ENCODE assay signal across 28 mouse cellular contexts in the genomic region with DNA sequence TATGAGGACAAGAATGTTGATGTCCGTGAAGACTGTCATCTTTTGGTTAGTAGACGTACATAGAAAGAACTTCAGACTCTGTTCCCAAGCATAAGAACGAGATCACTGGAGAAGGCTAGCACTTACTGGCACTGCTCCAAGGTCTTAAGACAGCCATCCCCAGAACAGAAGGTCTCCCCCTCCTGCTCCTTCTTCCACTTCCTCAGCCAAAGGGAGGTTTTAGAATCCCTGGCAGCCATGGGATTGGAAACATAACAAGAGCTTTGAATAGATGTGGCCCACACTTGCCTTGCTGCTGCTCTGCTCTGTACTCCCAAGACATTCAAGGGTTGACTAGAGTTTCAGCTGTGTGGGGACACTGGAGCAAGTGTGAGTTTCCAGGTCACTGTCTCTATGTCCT.
A peak's percentile ranks its signal among the peaks of the same experiment; 100 is the strongest.
DNase-seq lines count a peak whose midpoint lies in the region; ATAC-seq and TF ChIP-seq lines count a peak whose summit lies in the region.
"Had no signal": no experiment of that assay in that cellular context is flagged by ENCODE, and none has a peak within 500 bp of the region (broad histone marks: within the 10 kb centered on the region; RNA-seq: fewer than 3 reads in every experiment).

No protein-coding gene starts in this region.

- H3K27ac ChIP-seq in heart, embryonic 10.5 days, result no peak overlapping the region
- H3K27ac ChIP-seq in lung, postnatal 0 days (ENCODE audit: low read length), result no peak overlapping the region
- H3K27ac ChIP-seq in embryonic facial prominence, embryonic 10.5 days (replicated peaks), result no peak overlapping the region
- H3K27ac ChIP-seq: embryonic facial prominence, embryonic 15.5 days; forebrain, embryonic 13.5 days; hindbrain, embryonic 10.5 days; kidney, embryonic 15.5 days; liver, embryonic 15.5 days; midbrain, embryonic 10.5 days; midbrain, embryonic 15.5 days had no signal

- no peak overlapping the region for H3K4me2 ChIP-seq in lung, postnatal 0 days (replicated peaks; ENCODE audit: low read depth, low read length)
- H3K4me2 ChIP-seq: embryonic facial prominence, embryonic 15.5 days; forebrain, embryonic 13.5 days; heart, embryonic 12.5 days; kidney, embryonic 15.5 days; liver, embryonic 15.5 days; midbrain, embryonic 15.5 days had no signal

- H3K36me3 ChIP-seq in heart, embryonic 10.5 days, result no peaks in the 10 kb centered on the region
- no peaks in the 10 kb centered on the region for H3K36me3 ChIP-seq in lung, postnatal 0 days (ENCODE audit: insufficient read depth, low read length)
- no peaks in the 10 kb centered on the region for H3K36me3 ChIP-seq in embryonic facial prominence, embryonic 10.5 days (replicated peaks)
- H3K36me3 ChIP-seq: embryonic facial prominence, embryonic 15.5 days; heart, embryonic 12.5 days; hindbrain, embryonic 10.5 days; kidney, embryonic 15.5 days; liver, embryonic 15.5 days; midbrain, embryonic 10.5 days; midbrain, embryonic 15.5 days had no signal

- 70% methylated on average over 3 of the region's 3 CpGs for WGBS in heart, embryonic 10.5 days
- 36% methylated on average over 3 of the region's 3 CpGs for WGBS in lung, postnatal 0 days
- 87% methylated on average over 3 of the region's 3 CpGs for WGBS in embryonic facial prominence, embryonic 10.5 days

- H3K27me3 ChIP-seq in heart, embryonic 10.5 days (ENCODE audit: insufficient read depth, poor library complexity, severe bottlenecking), result no peaks in the 10 kb centered on the region
- H3K27me3 ChIP-seq in lung, postnatal 0 days (replicated peaks; ENCODE audit: insufficient read depth, low read length), result no peaks in the 10 kb centered on the region
- no peaks in the 10 kb centered on the region for H3K27me3 ChIP-seq in embryonic facial prominence, embryonic 10.5 days (replicated peaks; ENCODE audit: low read depth, poor library complexity, severe bottlenecking)
- H3K27me3 ChIP-seq: embryonic facial prominence, embryonic 15.5 days; forebrain, embryonic 13.5 days; heart, embryonic 12.5 days; kidney, embryonic 15.5 days; liver, embryonic 15.5 days; midbrain, embryonic 15.5 days had no signal

- H3K4me1 ChIP-seq in heart, embryonic 10.5 days, result no peaks in the 10 kb centered on the region
- no peaks in the 10 kb centered on the region for H3K4me1 ChIP-seq in lung, postnatal 0 days (ENCODE audit: insufficient read depth, low read depth, low read length)
- H3K4me1 ChIP-seq in embryonic facial prominence, embryonic 10.5 days, result no peaks in the 10 kb centered on the region
- H3K4me1 ChIP-seq: embryonic facial prominence, embryonic 15.5 days; forebrain, embryonic 13.5 days; hindbrain, embryonic 10.5 days; kidney, embryonic 15.5 days; liver, embryonic 15.5 days; midbrain, embryonic 10.5 days; midbrain, embryonic 15.5 days had no signal

- H3K4me3 ChIP-seq in heart, embryonic 10.5 days, result no peak overlapping the region
- no peak overlapping the region for H3K4me3 ChIP-seq in lung, postnatal 0 days (ENCODE audit: low read depth, low read length)
- H3K4me3 ChIP-seq in embryonic facial prominence, embryonic 10.5 days, result no peak overlapping the region
- H3K4me3 ChIP-seq: embryonic facial prominence, embryonic 15.5 days; forebrain, embryonic 13.5 days; heart, embryonic 12.5 days; hindbrain, embryonic 10.5 days; kidney, embryonic 15.5 days; liver, embryonic 15.5 days; midbrain, embryonic 10.5 days; midbrain, embryonic 15.5 days had no signal

- TF ChIP-seq CTCF in lung, postnatal 0 days (IDR thresholded peaks at IDR 0.05), result no peak

- TF ChIP-seq EP300 in lung, postnatal 0 days (IDR thresholded peaks at IDR 0.05), result no peak

- no peak overlapping the region for H3K9ac ChIP-seq in lung, postnatal 0 days (replicated peaks; ENCODE audit: low read depth)
- H3K9ac ChIP-seq: embryonic facial prominence, embryonic 15.5 days; forebrain, embryonic 13.5 days; heart, embryonic 12.5 days; kidney, embryonic 15.5 days; liver, embryonic 15.5 days; midbrain, embryonic 15.5 days had no signal

- no peaks in the 10 kb centered on the region for H3K9me3 ChIP-seq in heart, embryonic 10.5 days
- H3K9me3 ChIP-seq in lung, postnatal 0 days (ENCODE audit: low read length), result no peaks in the 10 kb centered on the region
- H3K9me3 ChIP-seq in embryonic facial prominence, embryonic 10.5 days, result no peaks in the 10 kb centered on the region
- H3K9me3 ChIP-seq: embryonic facial prominence, embryonic 15.5 days; forebrain, embryonic 13.5 days; heart, embryonic 12.5 days; hindbrain, embryonic 10.5 days; kidney, embryonic 15.5 days; liver, embryonic 15.5 days; midbrain, embryonic 10.5 days; midbrain, embryonic 15.5 days had no signal

- ATAC-seq in lung, postnatal 0 days, result no peak
- ATAC-seq: activated CD4-positive, CD25-positive, alpha-beta regulatory T cell, adult 4 months; forebrain, embryonic 13.5 days; hindbrain, embryonic 16.5 days; midbrain, embryonic 15.5 days had no signal

- peak; percentile 10 for DNase-seq in heart, embryonic 10.5 days (ENCODE audit: low spot score)
- DNase-seq in heart, adult 9 months (ENCODE audit: low spot score in 2 of 2), result no peak
- peak; percentile 12 to 14 for DNase-seq in kidney, postnatal 36 days
- DNase-seq in kidney, adult 18-20 months, result no peak
- DNase-seq in lung, postnatal 0 days (ENCODE audit: low spot score), result peak; percentile 46
- no peak for DNase-seq in lung, postnatal 25 days (ENCODE audit: low spot score)
- peak; percentile 53 for DNase-seq in skeletal muscle tissue, adult 2 months (ENCODE audit: low read depth, low spot score)
- DNase-seq in embryonic facial prominence, embryonic 10.5 days (ENCODE audit: low spot score), result no peak
- DNase-seq: adrenal gland, adult 8-10 months; B cell, adult 2 months; cerebellum, adult 2 months; cerebellum, postnatal 14 days; layer of hippocampus, postnatal 36 days; left cerebral cortex, postnatal 4 days; liver; right cerebral cortex, postnatal 25 days; spleen, adult 18-20 months; thymus, postnatal 14 days had no signal

Comparison
In these comparisons a context has a peak if more than half of its experiments do, and no peak if none do; other contexts are left out.
1. DNase-seq: peak in heart, embryonic 10.5 days (single experiment), kidney, postnatal 36 days (2 of 2), lung, postnatal 0 days (single experiment) and skeletal muscle tissue, adult 2 months (single experiment); none in heart, adult 9 months (0 of 2), kidney, adult 18-20 months (single experiment), lung, postnatal 25 days (single experiment) and embryonic facial prominence, embryonic 10.5 days (single experiment).